In genomic region chr12:85472656-85473410, GRCm38 (mm10) we compare ENCODE assay signal across 8 mouse cellular contexts. TPM values are rescaled to one million over a fixed set of nuclear protein-coding genes. Genes with fewer than 3 reads are reported as not detected.
A peak's percentile ranks its signal among the peaks of the same experiment; 100 is the strongest.
DNase-seq lines count a peak whose midpoint lies in the region; ATAC-seq and TF ChIP-seq lines count a peak whose summit lies in the region.

No protein-coding gene starts in this region.

- H3K4me2 ChIP-seq in embryonic facial prominence, embryonic 14.5 days (ENCODE audit: low read depth, low read length), result peak overlapping the region; percentile 97
- peak overlapping the region; percentile 99 for H3K4me2 ChIP-seq in limb, embryonic 14.5 days (replicated peaks; ENCODE audit: low read depth, low read length, severe bottlenecking)

- H3K27ac ChIP-seq in heart, adult 2 months, result peak overlapping the region; percentile 100
- peak overlapping the region; percentile 84 for H3K27ac ChIP-seq in embryonic facial prominence, embryonic 14.5 days (replicated peaks; ENCODE audit: low read depth, low read length)
- H3K27ac ChIP-seq in limb, embryonic 14.5 days (replicated peaks; ENCODE audit: low read depth, low read length), result peak overlapping the region; percentile 73; the same call in 1 of the 2 replicates

- H3K36me3 ChIP-seq in heart, adult 2 months (ENCODE audit: control insufficient read depth, insufficient read depth, low read length), result no peaks in the 10 kb centered on the region
- no peaks in the 10 kb centered on the region for H3K36me3 ChIP-seq in embryonic facial prominence, embryonic 14.5 days (ENCODE audit: control insufficient read depth, insufficient read depth, low read length)
- H3K36me3 ChIP-seq in limb, embryonic 14.5 days (ENCODE audit: control insufficient read depth, insufficient read depth, low read length), result peaks cover 9% of the 10 kb centered on the region

- 0 out of 2 replicates have a peak, but pooled peaks have one; percentile 6 for TF ChIP-seq EP300 in heart, adult 2 months (IDR thresholded peaks at IDR 0.05; ENCODE audit: insufficient read depth, low read depth, low read length)

- H3K27me3 ChIP-seq in heart, adult 2 months (ENCODE audit: control insufficient read depth, insufficient read depth, low read length), result no peaks in the 10 kb centered on the region
- H3K27me3 ChIP-seq in embryonic facial prominence, embryonic 14.5 days (replicated peaks; ENCODE audit: control insufficient read depth, insufficient read depth, low read length), result peaks cover 22% of the 10 kb centered on the region
- H3K27me3 ChIP-seq in limb, embryonic 14.5 days (ENCODE audit: control insufficient read depth, insufficient read depth, low read length), result peaks cover 21% of the 10 kb centered on the region

- H3K79me2 ChIP-seq in heart, adult 2 months (replicated peaks; ENCODE audit: control insufficient read depth, insufficient read depth, low read length), result no peaks in the 10 kb centered on the region

- TF ChIP-seq CTCF in heart, adult 2 months (IDR thresholded peaks at IDR 0.05), result 0 out of 2 replicates have a peak, but pooled peaks have one; percentile 13

- under 1% methylated on average over 23 of the region's 23 CpGs for WGBS in heart, adult 2 months
- WGBS in embryonic facial prominence, embryonic 14.5 days, result 0% methylated on average over 21 of the region's 23 CpGs
- WGBS in limb, embryonic 14.5 days, result 0% methylated on average over 22 of the region's 23 CpGs

- 0 out of 2 replicates have a peak, but pooled peaks have one; percentile 34 for TF ChIP-seq POLR2A in heart, adult 2 months (IDR thresholded peaks at IDR 0.05; ENCODE audit: insufficient read depth, low read depth, low read length)
- no peak for TF ChIP-seq POLR2A in limb, embryonic 14.5 days (IDR thresholded peaks at IDR 0.05; ENCODE audit: borderline replicate concordance, extremely low read depth, insufficient read depth, insufficient read length)

- peak overlapping the region; percentile 78 for H3K4me3 ChIP-seq in heart, adult 2 months
- peak overlapping the region; percentile 46 for H3K4me3 ChIP-seq in embryonic facial prominence, embryonic 14.5 days (ENCODE audit: low read depth, low read length)
- peak overlapping the region; percentile 63 for H3K4me3 ChIP-seq in limb, embryonic 14.5 days (replicated peaks; ENCODE audit: low read length)

- no peaks in the 10 kb centered on the region for H3K9me3 ChIP-seq in embryonic facial prominence, embryonic 14.5 days (ENCODE audit: control insufficient read depth, low read length)
- no peaks in the 10 kb centered on the region for H3K9me3 ChIP-seq in limb, embryonic 14.5 days (ENCODE audit: control insufficient read depth, low read length)

- no peak for ATAC-seq in embryonic facial prominence, embryonic 14.5 days (ENCODE audit: low read depth)
- ATAC-seq in limb, embryonic 14.5 days (ENCODE audit: low FRiP score, low read depth), result no peak

- peak overlapping the region; percentile 63 for H3K9ac ChIP-seq in heart, adult 2 months (ENCODE audit: low read depth, low read length)
- peak overlapping the region; percentile 60 for H3K9ac ChIP-seq in embryonic facial prominence, embryonic 14.5 days (ENCODE audit: low read depth, low read length)
- H3K9ac ChIP-seq in limb, embryonic 14.5 days (ENCODE audit: low read depth, low read length, severe bottlenecking), result peak overlapping the region; percentile 51

- peak in 1 of 2 experiments; percentile 44 for DNase-seq in heart, adult 2 months
- DNase-seq in heart, postnatal 25 days (ENCODE audit: low spot score), result no peak
- DNase-seq in CD4-positive helper T cell, adult 2 months (ENCODE audit: low read depth, low spot score), result peak; percentile 63
- no peak for DNase-seq in embryonic facial prominence, embryonic 14.5 days (ENCODE audit: low spot score)
- DNase-seq in limb, embryonic 14.5 days (ENCODE audit: low spot score), result no peak
- DNase-seq in retina, postnatal 1 day, result peak; percentile 64
- DNase-seq in adrenal gland, postnatal 14 days, result no peak
- DNase-seq in left cerebral cortex, postnatal 4 days, result no peak

- peaks cover 7% of the 10 kb centered on the region for H3K4me1 ChIP-seq in heart, adult 2 months (ENCODE audit: control insufficient read depth, insufficient read depth, low read length)
- H3K4me1 ChIP-seq in embryonic facial prominence, embryonic 14.5 days (ENCODE audit: control insufficient read depth, insufficient read depth, low read length), result peaks cover 20% of the 10 kb centered on the region
- H3K4me1 ChIP-seq in limb, embryonic 14.5 days (ENCODE audit: control insufficient read depth, insufficient read depth, low read length), result peaks cover 11% of the 10 kb centered on the region; the same call in 1 of the 2 replicates

- intact Hi-C loops in heart, adult 2 months (cut with DNase I), result loop anchor here (1.0 to 10.0 kb wide), 5 partner anchors 18 to 1022 kb away; no protein-coding TSS in a partner anchor
- intact Hi-C loops in heart, postnatal 25 days (cut with DNase I), result loop anchor here (2.0 to 5.0 kb wide), 2 partner anchors 16 to 36 kb away; no protein-coding TSS in a partner anchor
- intact Hi-C loops in left cerebral cortex, postnatal 4 days (cut with DNase I), result no loop called here

RNA-seq across cellular contexts. Expression of gene Fos, which starts 0.9 kb away (rescaled TPM):
- total RNA-seq in heart, adult 2 months (2021), result 1 to 10 TPM; 3.0 to 5.7 TPM
- polyA plus RNA-seq in heart, adult 2 months (2012; rRNA removed), result 9.1 and 12.6 TPM in 2 replicates
- 1 to 10 TPM; 3.4 to 3.9 TPM for total RNA-seq in heart, postnatal 25 days (2021)
- polyA plus RNA-seq in embryonic facial prominence, embryonic 14.5 days (2014; fragmentation: Nextera tagmentation; extraction: Ambion mirVana), result 11.2 and 12.6 TPM in 2 replicates
- 13.6 and 19.7 TPM in 2 replicates for polyA plus RNA-seq in limb, embryonic 14.5 days (2012; rRNA removed)
- polyA plus RNA-seq in limb, embryonic 14.5 days (2014; fragmentation: Nextera tagmentation; extraction: Ambion mirVana), result 17.1 and 19.3 TPM in 2 replicates
- 11.8 and 39.6 TPM in 2 replicates for total RNA-seq in adrenal gland, postnatal 14 days (2021)
- 1 to 10 TPM; 6.3 to 8.1 TPM for total RNA-seq in left cerebral cortex, postnatal 4 days (2021)

Comparison
In these comparisons a context has a peak if more than half of its experiments do, and no peak if none do; other contexts are left out.
1. DNase-seq: peak in CD4-positive helper T cell, adult 2 months (single experiment) and retina, postnatal 1 day (single experiment); none in heart, postnatal 25 days (single experiment), embryonic facial prominence, embryonic 14.5 days (single experiment), limb, embryonic 14.5 days (single experiment), adrenal gland, postnatal 14 days (single experiment) and left cerebral cortex, postnatal 4 days (single experiment).
2. Peak in every context shown above with its lines, with median percentiles within 50 percentile points of each other: H3K27ac ChIP-seq, H3K4me3 ChIP-seq and H3K9ac ChIP-seq.